Mouse (Mus musculus) heart, adult 2 months (tissue): ENCODE data around the gene Zfp638.

ENCODE experiments used
- CTCF ChIP-seq: fragments of 200-600 bp; IDR thresholded peaks from 2 replicates; pipeline ENCODE4 v1.8.1; 2022; ENCODE audit warnings: antibody characterized with exemption, mild to moderate bottlenecking, moderate library complexity
- EP300 ChIP-seq: fragments of 200-500 bp; IDR thresholded peaks from 2 replicates; pipeline ENCODE4 v1.6.1; 2011; ENCODE audit warnings: low read depth, low read length, control low read depth; ENCODE audit not compliant: insufficient read depth

DNA sequence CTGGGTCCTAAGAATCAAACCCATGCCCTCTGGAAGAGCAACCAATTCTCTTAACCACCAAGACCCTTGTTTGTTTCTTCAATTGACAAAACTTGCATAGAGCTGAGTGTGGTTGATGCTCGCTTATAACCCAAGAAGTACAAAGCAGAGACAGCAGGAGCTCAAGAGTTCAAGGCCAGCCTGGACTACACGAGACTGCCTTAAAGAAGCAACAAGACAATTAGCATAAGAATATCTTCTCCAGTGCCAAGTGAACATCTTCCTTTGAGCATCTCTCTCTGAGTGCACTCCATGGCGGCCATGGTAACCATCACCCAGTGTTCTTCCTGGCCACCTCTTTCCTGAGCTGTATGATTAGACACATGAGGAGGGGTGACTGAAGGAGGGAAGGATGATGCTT lies 158.7 kb downstream of the Zfp638 start:
- TF ChIP-seq CTCF: no peak
- TF ChIP-seq EP300: no peak
